Mouse (Mus musculus) liver, embryonic 16.5 days (tissue): Measurements from ENCODE around the gene Washc4. TPM values are rescaled to one million over a fixed set of nuclear protein-coding genes. Genes with fewer than 3 reads are reported as not detected.

Source experiments
- ATAC-seq: fragments of 200-750 bp; cut with Nextera tagmentation; 2 replicates; pipeline ENCODE4 v1.8.0; 2017; ENCODE audit warnings: low read depth, mild to moderate bottlenecking, moderate number of reproducible peaks, moderate library complexity
- H3K27ac ChIP-seq: fragments of 300-500 bp; sonication (generic); 2 replicates; pipeline ENCODE4 v1.5.1; 2014; ENCODE audit warnings: mild to moderate bottlenecking, low read length
- H3K27me3 ChIP-seq: fragments of 300-500 bp; sonication (generic); 2 replicates; pipeline ENCODE4 v1.6.1; 2014; ENCODE audit warnings: low read depth, low read length, mixed read lengths; ENCODE audit not compliant: control insufficient read depth, insufficient read depth
- H3K36me3 ChIP-seq: fragments of 300-500 bp; sonication (generic); 2 replicates; pipeline ENCODE4 v1.6.1; 2014; ENCODE audit warnings: mild to moderate bottlenecking; ENCODE audit not compliant: control insufficient read depth, insufficient read depth
- H3K4me1 ChIP-seq: fragments of 300-500 bp; sonication (generic); 2 replicates; pipeline ENCODE4 v1.6.1; 2014; ENCODE audit warnings: low read depth, low read length, mixed read lengths; ENCODE audit not compliant: control insufficient read depth
- H3K4me2 ChIP-seq: fragments of 300-500 bp; sonication (generic); 2 replicates; pipeline ENCODE4 v1.6.1; 2014; ENCODE audit warnings: low read depth, low read length, mixed read lengths
- H3K4me3 ChIP-seq: fragments of 300-500 bp; sonication (generic); 2 replicates; pipeline ENCODE4 v1.5.1; 2014; ENCODE audit warnings: low read depth, mild to moderate bottlenecking, low read length
- H3K9ac ChIP-seq: fragments of 300-500 bp; sonication (generic); 2 replicates; pipeline ENCODE4 v1.6.1; 2014; ENCODE audit warnings: low read depth, low read length
- H3K9me3 ChIP-seq: fragments of 300-500 bp; sonication (generic); replicated peaks from 2 replicates; pipeline ENCODE4 v1.6.1; 2016; ENCODE audit warnings: low read length; ENCODE audit not compliant: control insufficient read depth
- WGBS: fragments of 180-500 bp; shearing (Covaris S2); extraction: QIAGEN DNeasy Blood & Tissue Kit; methylation state at CpG from one replicate; pipeline ENCODE4 v1.1.7; 2014; ENCODE audit not compliant: insufficient replicate concordance; 5-methylcytosine and 5-hydroxymethylcytosine counted together
- polyA plus RNA-seq: library from polyadenylated mRNA; unstranded; fragments of >200 nt; fragmentation: Nextera tagmentation; extraction: Ambion mirVana; gene quantifications from 2 replicates; pipeline ENCODE4 v1.2.1, GENCODE M21; 2015

Washc4 gene
- polyA plus RNA-seq, 1 experiment from 2014 or later: 9.2 TPM

GRCm38 (mm10) chr10:83628241-83628640 lies 84.7 kb downstream of the Washc4 start:
- Histone ChIP-seq H3K4me2 (no peak overlapping the region), H3K27me3 (no peaks in the 10 kb centered on the region), H3K36me3 (no peaks in the 10 kb centered on the region), H3K4me1 (no peaks in the 10 kb centered on the region), H3K4me3 (no peak overlapping the region), H3K9ac (no peak overlapping the region), H3K27ac (no peak overlapping the region), H3K9me3 (no peaks in the 10 kb centered on the region)
- ATAC-seq: no peak
- 57% methylated on average over 4 of the region's 4 CpGs for WGBS

GRCm38 (mm10) chr10:83629190-83629781 lies 85.7 kb downstream of the Washc4 start:
- H3K27me3 ChIP-seq: no peaks in the 10 kb centered on the region
- ATAC-seq: no peak
- H3K36me3 ChIP-seq: no peaks in the 10 kb centered on the region
- no peak overlapping the region for H3K9ac ChIP-seq
- no peak overlapping the region for H3K27ac ChIP-seq
- no peak overlapping the region for H3K4me2 ChIP-seq
- 62% methylated on average over 12 of the region's 12 CpGs for WGBS
- no peaks in the 10 kb centered on the region for H3K9me3 ChIP-seq
- H3K4me3 ChIP-seq: no peak overlapping the region
- no peaks in the 10 kb centered on the region for H3K4me1 ChIP-seq

GRCm38 (mm10) chr10:83629878-83630277 lies 86.3 kb downstream of the Washc4 start:
- H3K27ac ChIP-seq: no peak overlapping the region
- WGBS: 73% methylated on average over 5 of the region's 5 CpGs
- no peak overlapping the region for H3K4me2 ChIP-seq
- H3K9me3 ChIP-seq: no peaks in the 10 kb centered on the region
- no peaks in the 10 kb centered on the region for H3K27me3 ChIP-seq
- no peak overlapping the region for H3K9ac ChIP-seq
- no peaks in the 10 kb centered on the region for H3K4me1 ChIP-seq
- no peak for ATAC-seq
- no peaks in the 10 kb centered on the region for H3K36me3 ChIP-seq
- no peak overlapping the region for H3K4me3 ChIP-seq

GRCm38 (mm10) chr10:83630899-83631298 lies 87.3 kb downstream of the Washc4 start:
- Histone ChIP-seq H3K9ac (no peak overlapping the region), H3K4me2 (no peak overlapping the region), H3K9me3 (no peaks in the 10 kb centered on the region), H3K27me3 (no peaks in the 10 kb centered on the region), H3K4me3 (no peak overlapping the region), H3K27ac (no peak overlapping the region), H3K36me3 (no peaks in the 10 kb centered on the region), H3K4me1 (no peaks in the 10 kb centered on the region; the same call in 1 of the 2 replicates)
- WGBS: 54% methylated on average over 3 of the region's 3 CpGs
- no peak for ATAC-seq

- Histone ChIP-seq H3K4me3 (no peak overlapping the region), H3K9ac (no peak overlapping the region), H3K27me3 (no peaks in the 10 kb centered on the region), H3K4me2 (no peak overlapping the region), H3K4me1 (no peaks in the 10 kb centered on the region; the same call in 1 of the 2 replicates), H3K27ac (no peak overlapping the region), H3K9me3 (no peaks in the 10 kb centered on the region), H3K36me3 (no peaks in the 10 kb centered on the region)
- 64% methylated on average over 10 of the region's 10 CpGs for WGBS
- ATAC-seq: no peak
Measured at GRCm38 (mm10) chr10:83631775-83632174, 88.2 kb downstream of the Washc4 start.

- no peak overlapping the region for H3K27ac ChIP-seq
- no peaks in the 10 kb centered on the region for H3K36me3 ChIP-seq
- no peak overlapping the region for H3K4me3 ChIP-seq
- no peaks in the 10 kb centered on the region for H3K9me3 ChIP-seq
- no peak overlapping the region for H3K4me2 ChIP-seq
- no peaks in the 10 kb centered on the region; the same call in 1 of the 2 replicates for H3K4me1 ChIP-seq
- no peak overlapping the region for H3K9ac ChIP-seq
- no peak for ATAC-seq
- 69% methylated on average over 7 of the region's 7 CpGs for whole genome bisulfite sequencing
- H3K27me3 ChIP-seq: no peaks in the 10 kb centered on the region
Measured at GRCm38 (mm10) chr10:83632806-83633374, 89.3 kb downstream of the Washc4 start.

- no peak overlapping the region for H3K27ac ChIP-seq
- no peak overlapping the region for H3K4me2 ChIP-seq
- no peak overlapping the region for H3K4me3 ChIP-seq
- no peaks in the 10 kb centered on the region for H3K9me3 ChIP-seq
- no peaks in the 10 kb centered on the region; the same call in 1 of the 2 replicates for H3K4me1 ChIP-seq
- H3K9ac ChIP-seq: no peak overlapping the region
- H3K27me3 ChIP-seq: no peaks in the 10 kb centered on the region
- ATAC-seq: no peak
- H3K36me3 ChIP-seq: no peaks in the 10 kb centered on the region
- WGBS: 4% methylated on average over 5 of the region's 5 CpGs
Measured at GRCm38 (mm10) chr10:83634461-83634860, 90.9 kb downstream of the Washc4 start.

- H3K4me2 ChIP-seq: peak overlapping the region; percentile 35; the same call in 1 of the 2 replicates
- no peaks in the 10 kb centered on the region; the same call in 1 of the 2 replicates for H3K4me1 ChIP-seq
- H3K9ac ChIP-seq: no peak overlapping the region
- H3K4me3 ChIP-seq: no peak overlapping the region
- peak overlapping the region; percentile 57 for H3K27ac ChIP-seq
- H3K27me3 ChIP-seq: no peaks in the 10 kb centered on the region
- no peaks in the 10 kb centered on the region for H3K9me3 ChIP-seq
- no peaks in the 10 kb centered on the region for H3K36me3 ChIP-seq
- peak; percentile 73 for ATAC-seq
- 64% methylated on average over 2 of the region's 2 CpGs for WGBS
Measured at GRCm38 (mm10) chr10:83636191-83636590, 92.6 kb downstream of the Washc4 start.

GRCm38 (mm10) chr10:83637295-83637694 lies 93.7 kb downstream of the Washc4 start:
- Histone ChIP-seq H3K4me3 (no peak overlapping the region), H3K4me2 (no peak overlapping the region), H3K4me1 (no peaks in the 10 kb centered on the region; the same call in 1 of the 2 replicates), H3K27me3 (no peaks in the 10 kb centered on the region), H3K27ac (no peak overlapping the region), H3K9me3 (no peaks in the 10 kb centered on the region), H3K36me3 (no peaks in the 10 kb centered on the region), H3K9ac (no peak overlapping the region)
- ATAC-seq: peak; percentile 63
- WGBS: 11% methylated on average over 6 of the region's 6 CpGs
